Mouse (Mus musculus) gastrocnemius, adult 18-20 months (tissue): Measurements from ENCODE around the gene Cfap221. TPM values are rescaled to one million over a fixed set of nuclear protein-coding genes. Genes with fewer than 3 reads are reported as not detected.
A peak's percentile ranks its signal among the peaks of the same experiment; 100 is the strongest.

Source experiments
- DNase-seq: peaks from one replicate; pipeline ENCODE4 v3.0.0; 2021; ENCODE audit warnings: low spot score
- total RNA-seq, 2 experiments: library from RNA; stranded (reverse); gene quantifications; 2 replicates each; pipeline ENCODE4 v1.2.3; 2021

Gene Cfap221
- total RNA-seq, 2 experiments from 2014 or later, result not detected

- no peak for DNase-seq
These were observed 89.8 kb downstream of the Cfap221 start for GRCm38 (mm10) chr1:119907206-119907748.

GRCm38 (mm10) chr1:119903231-119903620, 93.8 kb downstream of the Cfap221 start:
- no peak for DNase-seq

GRCm38 (mm10) chr1:119902551-119903230, 94.3 kb downstream of the Cfap221 start:
- DNase-seq, result peak; percentile 48

- DNase-seq, result no peak
These were observed 97.6 kb downstream of the Cfap221 start for GRCm38 (mm10) chr1:119899195-119900123.

- peak; percentile 59 for DNase-seq
These were observed 102.1 kb downstream of the Cfap221 start for GRCm38 (mm10) chr1:119894936-119895335.

GRCm38 (mm10) chr1:119893600-119893999, 103.4 kb downstream of the Cfap221 start:
- no peak for DNase-seq

- no peak for DNase-seq
These were observed 104.1 kb downstream of the Cfap221 start for GRCm38 (mm10) chr1:119892933-119893332.

GRCm38 (mm10) chr1:119891865-119892264, 105.2 kb downstream of the Cfap221 start:
- DNase-seq, result no peak

GRCm38 (mm10) chr1:119891149-119891548, 105.9 kb downstream of the Cfap221 start:
- no peak for DNase-seq

GRCm38 (mm10) chr1:119889347-119889746, 107.7 kb downstream of the Cfap221 start:
- DNase-seq, result no peak

- no peak for DNase-seq
These were observed 110.7 kb downstream of the Cfap221 start for GRCm38 (mm10) chr1:119886320-119886719.

- no peak for DNase-seq
These were observed 112.8 kb downstream of the Cfap221 start for GRCm38 (mm10) chr1:119884272-119884671.

GRCm38 (mm10) chr1:119878909-119879308, 118.1 kb downstream of the Cfap221 start:
- DNase-seq, result peak; percentile 33

GRCm38 (mm10) chr1:119877469-119877868, 119.6 kb downstream of the Cfap221 start:
- DNase-seq, result no peak

Other genes starting within 250 kb of the Cfap221 start
- gene Ptpn4, start 159.6 kb downstream of the Cfap221 start, total RNA-seq, result 10 to 100 TPM; 28.4 to 35.2 TPM
- 1 to 10 TPM; 6.9 to 7.1 TPM for gene Tmem177, start 84.0 kb downstream of the Cfap221 start, total RNA-seq
- 1 to 10 TPM; 3.4 to 4.2 TPM for gene Sctr, start 9.7 kb upstream of the Cfap221 start, total RNA-seq
- gene Tmem37, start 76.8 kb upstream of the Cfap221 start, total RNA-seq, result 10 to 100 TPM; 13.0 to 22.9 TPM
- 100 to 1,000 TPM; 135 to 165 TPM for gene Dbi, start 123.8 kb upstream of the Cfap221 start, total RNA-seq
- 1 to 10 TPM; 4.6 to 5.7 TPM for gene 3110009E18Rik, start 124.0 kb upstream of the Cfap221 start, total RNA-seq